Mouse (Mus musculus) cortical plate, adult 2 months (tissue): ENCODE results near the gene Btn2a2.

Source experiments
- CTCF ChIP-seq: fragments of 200-500 bp; IDR thresholded peaks from 2 replicates; pipeline ENCODE4 v1.5.1; 2011; ENCODE audit warnings: mild to moderate bottlenecking, control low read depth, low read length; ENCODE audit not compliant: insufficient read depth; ENCODE audit errors: extremely low read depth
- POLR2A ChIP-seq: fragments of 200-500 bp; IDR thresholded peaks from 2 replicates; pipeline ENCODE4 v1.6.1; 2011; ENCODE audit warnings: mild to moderate bottlenecking, low read length, control low read depth; ENCODE audit not compliant: insufficient read depth; ENCODE audit errors: extremely low read depth

GRCm38 (mm10) chr13:23429771-23430380, 58.8 kb downstream of the Btn2a2 start:
- TF ChIP-seq CTCF (no peak), POLR2A (no peak)
